Mouse (Mus musculus) midbrain, embryonic 15.5 days (tissue): ENCODE data around the gene Acot7. TPM values are rescaled to one million over a fixed set of nuclear protein-coding genes. Genes with fewer than 3 reads are reported as not detected.

Experiments used
- ATAC-seq: fragments of 200-750 bp; cut with Nextera tagmentation; replicated peaks from 2 replicates; pipeline ENCODE4 v1.8.0; 2017; ENCODE audit warnings: moderate TSS enrichment
- H3K27ac ChIP-seq: fragments of 300-500 bp; sonication (generic); 2 replicates; pipeline ENCODE4 v1.5.1; 2015; ENCODE audit warnings: mild to moderate bottlenecking, inconsistent platforms
- H3K27me3 ChIP-seq: fragments of 300-500 bp; sonication (generic); replicated peaks from 2 replicates; pipeline ENCODE4 v1.6.1; 2015; ENCODE audit warnings: inconsistent platforms
- H3K36me3 ChIP-seq: fragments of 300-500 bp; sonication (generic); replicated peaks from 2 replicates; pipeline ENCODE4 v1.6.1; 2015; ENCODE audit warnings: inconsistent platforms
- H3K4me1 ChIP-seq: fragments of 300-500 bp; sonication (generic); 2 replicates; pipeline ENCODE4 v1.6.1; 2015; ENCODE audit warnings: inconsistent platforms
- H3K4me2 ChIP-seq: fragments of 300-500 bp; sonication (generic); 2 replicates; pipeline ENCODE4 v1.6.1; 2015; ENCODE audit warnings: inconsistent platforms, mild to moderate bottlenecking, moderate library complexity
- H3K4me3 ChIP-seq: fragments of 300-500 bp; sonication (generic); 2 replicates; pipeline ENCODE4 v1.5.1; 2015; ENCODE audit warnings: mild to moderate bottlenecking, inconsistent platforms
- H3K9ac ChIP-seq: fragments of 300-500 bp; sonication (generic); 2 replicates; pipeline ENCODE4 v1.6.1; 2015; ENCODE audit warnings: mild to moderate bottlenecking, inconsistent platforms
- H3K9me3 ChIP-seq: fragments of 300-500 bp; sonication (generic); 2 replicates; pipeline ENCODE4 v1.6.1; 2016; ENCODE audit warnings: inconsistent platforms
- WGBS: fragments of 180-500 bp; shearing (Covaris S2); methylation state at CpG from one replicate; pipeline ENCODE4 v1.1.7; 2015; ENCODE audit warnings: mixed read lengths; 5-methylcytosine and 5-hydroxymethylcytosine counted together
- polyA plus RNA-seq: library from polyadenylated mRNA; unstranded; fragments of >200 nt; fragmentation: Nextera tagmentation; extraction: Ambion mirVana; gene quantifications from 2 replicates; pipeline ENCODE4 v1.2.1, GENCODE M21; 2015

The Acot7 gene
- polyA plus RNA-seq, 1 experiment from 2014 or later: 409 TPM

GRCm38 (mm10) chr4:152264177-152264530 is 86.2 kb downstream of the Acot7 start:
- ATAC-seq: no peak
- no peaks in the 10 kb centered on the region for H3K36me3 ChIP-seq
- H3K9ac ChIP-seq: no peak overlapping the region
- no peak overlapping the region for H3K27ac ChIP-seq
- peaks cover 8% of the 10 kb centered on the region; the same call in 1 of the 2 replicates for H3K4me1 ChIP-seq
- no peaks in the 10 kb centered on the region for H3K27me3 ChIP-seq
- no peaks in the 10 kb centered on the region for H3K9me3 ChIP-seq
- WGBS: 45% methylated on average over 4 of the region's 4 CpGs
- H3K4me2 ChIP-seq: no peak overlapping the region
- no peak overlapping the region for H3K4me3 ChIP-seq

GRCm38 (mm10) chr4:152264867-152265568 is 87.1 kb downstream of the Acot7 start:
- Histone ChIP-seq H3K4me2 (no peak overlapping the region), H3K36me3 (no peaks in the 10 kb centered on the region), H3K4me3 (no peak overlapping the region), H3K4me1 (peaks cover 8% of the 10 kb centered on the region; the same call in 1 of the 2 replicates), H3K9ac (no peak overlapping the region), H3K9me3 (no peaks in the 10 kb centered on the region), H3K27me3 (no peaks in the 10 kb centered on the region), H3K27ac (no peak overlapping the region)
- 90% methylated on average over 9 of the region's 9 CpGs for WGBS
- no peak for ATAC-seq

- no peak for ATAC-seq
- Histone ChIP-seq H3K27ac (no peak overlapping the region), H3K4me2 (no peak overlapping the region)
Observed at GRCm38 (mm10) chr4:152265791-152266190, 87.9 kb downstream of the Acot7 start.

GRCm38 (mm10) chr4:152266236-152266895 is 88.4 kb downstream of the Acot7 start:
- H3K9ac ChIP-seq: no peak overlapping the region
- H3K9me3 ChIP-seq: no peaks in the 10 kb centered on the region
- no peak overlapping the region for H3K4me3 ChIP-seq
- H3K4me2 ChIP-seq: no peak overlapping the region
- 62% methylated on average over 10 of the region's 10 CpGs for WGBS
- peaks cover 8% of the 10 kb centered on the region; the same call in 1 of the 2 replicates for H3K4me1 ChIP-seq
- ATAC-seq: no peak
- no peaks in the 10 kb centered on the region for H3K36me3 ChIP-seq
- no peak overlapping the region for H3K27ac ChIP-seq
- peaks cover 5% of the 10 kb centered on the region; the same call in 1 of the 2 replicates for H3K27me3 ChIP-seq

More at GRCm38 (mm10) chr4:152265791-152266190, 87.9 kb downstream of the Acot7 start:
- Histone ChIP-seq H3K27me3 (no peaks in the 10 kb centered on the region), H3K9ac (no peak overlapping the region), H3K36me3 (no peaks in the 10 kb centered on the region), H3K4me1 (peaks cover 8% of the 10 kb centered on the region; the same call in 1 of the 2 replicates), H3K9me3 (no peaks in the 10 kb centered on the region), H3K4me3 (no peak overlapping the region)
- 51% methylated on average over 5 of the region's 5 CpGs for WGBS

- Histone ChIP-seq H3K4me3 (no peak overlapping the region), H3K4me2 (no peak overlapping the region), H3K9me3 (no peaks in the 10 kb centered on the region), H3K27ac (no peak overlapping the region), H3K36me3 (no peaks in the 10 kb centered on the region), H3K9ac (no peak overlapping the region), H3K4me1 (peaks cover 8% of the 10 kb centered on the region; the same call in 1 of the 2 replicates), H3K27me3 (peaks cover 6% of the 10 kb centered on the region)
- 84% methylated on average over 13 of the region's 13 CpGs for WGBS
- no peak for ATAC-seq
Observed at GRCm38 (mm10) chr4:152267748-152268369, 89.9 kb downstream of the Acot7 start.

- Histone ChIP-seq H3K27me3 (peaks cover 10% of the 10 kb centered on the region), H3K9me3 (no peaks in the 10 kb centered on the region), H3K4me1 (peaks cover 22% of the 10 kb centered on the region), H3K4me2 (no peak overlapping the region), H3K4me3 (no peak overlapping the region), H3K36me3 (no peaks in the 10 kb centered on the region), H3K27ac (no peak overlapping the region), H3K9ac (no peak overlapping the region)
- no peak for ATAC-seq
- 86% methylated on average over 13 of the region's 13 CpGs for WGBS
Observed at GRCm38 (mm10) chr4:152269967-152270366, 92.0 kb downstream of the Acot7 start.

GRCm38 (mm10) chr4:152270599-152270998 is 92.7 kb downstream of the Acot7 start:
- 78% methylated on average over 9 of the region's 9 CpGs for WGBS
- H3K4me1 ChIP-seq: peaks cover 25% of the 10 kb centered on the region
- no peak for ATAC-seq

GRCm38 (mm10) chr4:152271334-152271733 is 93.4 kb downstream of the Acot7 start:
- peaks cover 22% of the 10 kb centered on the region for H3K27me3 ChIP-seq
- H3K9ac ChIP-seq: no peak overlapping the region
- H3K9me3 ChIP-seq: no peaks in the 10 kb centered on the region

More at GRCm38 (mm10) chr4:152270599-152270998, 92.7 kb downstream of the Acot7 start:
- no peaks in the 10 kb centered on the region for H3K9me3 ChIP-seq
- H3K4me2 ChIP-seq: no peak overlapping the region
- H3K9ac ChIP-seq: no peak overlapping the region
- H3K27ac ChIP-seq: no peak overlapping the region
- H3K27me3 ChIP-seq: peaks cover 17% of the 10 kb centered on the region
- H3K36me3 ChIP-seq: no peaks in the 10 kb centered on the region
- H3K4me3 ChIP-seq: no peak overlapping the region

GRCm38 (mm10) chr4:152272006-152272405 is 94.1 kb downstream of the Acot7 start:
- Histone ChIP-seq H3K9me3 (no peaks in the 10 kb centered on the region), H3K36me3 (no peaks in the 10 kb centered on the region), H3K4me2 (no peak overlapping the region), H3K4me3 (no peak overlapping the region), H3K27ac (no peak overlapping the region), H3K27me3 (peaks cover 29% of the 10 kb centered on the region), H3K4me1 (peaks cover 25% of the 10 kb centered on the region), H3K9ac (no peak overlapping the region)
- no peak for ATAC-seq
- 77% methylated on average over 7 of the region's 7 CpGs for WGBS

More at GRCm38 (mm10) chr4:152271334-152271733, 93.4 kb downstream of the Acot7 start:
- ATAC-seq: no peak
- Histone ChIP-seq H3K36me3 (no peaks in the 10 kb centered on the region), H3K4me2 (no peak overlapping the region), H3K4me3 (no peak overlapping the region), H3K4me1 (peaks cover 25% of the 10 kb centered on the region), H3K27ac (no peak overlapping the region)
- WGBS: 87% methylated on average over 11 of the region's 11 CpGs

- no peak overlapping the region for H3K4me2 ChIP-seq
- ATAC-seq: no peak
- 33% methylated on average over 9 of the region's 9 CpGs for WGBS
- no peaks in the 10 kb centered on the region for H3K9me3 ChIP-seq
- H3K9ac ChIP-seq: no peak overlapping the region
- H3K4me3 ChIP-seq: no peak overlapping the region
- peaks cover 25% of the 10 kb centered on the region for H3K4me1 ChIP-seq
- H3K36me3 ChIP-seq: no peaks in the 10 kb centered on the region
- H3K27ac ChIP-seq: peak overlapping the region; percentile 66; the same call in 1 of the 2 replicates
- H3K27me3 ChIP-seq: peaks cover 34% of the 10 kb centered on the region
Observed at GRCm38 (mm10) chr4:152272449-152273049, 94.6 kb downstream of the Acot7 start.

GRCm38 (mm10) chr4:152273191-152273590 is 95.3 kb downstream of the Acot7 start:
- Histone ChIP-seq H3K27me3 (peaks cover 34% of the 10 kb centered on the region), H3K4me3 (peak overlapping the region; percentile 64; the same call in 1 of the 2 replicates), H3K4me1 (peaks cover 25% of the 10 kb centered on the region), H3K9ac (no peak overlapping the region), H3K27ac (peak overlapping the region; percentile 66), H3K4me2 (peak overlapping the region; percentile 95), H3K36me3 (no peaks in the 10 kb centered on the region), H3K9me3 (no peaks in the 10 kb centered on the region)
- ATAC-seq: peak; percentile 21; the same call in 1 of the 2 replicates
- 28% methylated on average over 3 of the region's 3 CpGs for WGBS
